In genomic region chr11:77769496-77769895, GRCm38 (mm10) we compare ENCODE assay signal across 40 mouse cellular contexts. TPM values are rescaled to one million over a fixed set of nuclear protein-coding genes. Genes with fewer than 3 reads are reported as not detected.
DNase-seq lines count a peak whose midpoint lies in the region; ATAC-seq and TF ChIP-seq lines count a peak whose summit lies in the region.
"Had no signal": no experiment of that assay in that cellular context is flagged by ENCODE, and none has a peak within 500 bp of the region (broad histone marks: within the 10 kb centered on the region; RNA-seq: fewer than 3 reads in every experiment).

No protein-coding gene starts in this region.

- H3K4me2 ChIP-seq in heart, embryonic 13.5 days = no peak overlapping the region
- no peak overlapping the region for H3K4me2 ChIP-seq in liver, embryonic 12.5 days
- no peak overlapping the region for H3K4me2 ChIP-seq in liver, postnatal 0 days (ENCODE audit: low read depth, low read length)
- H3K4me2 ChIP-seq in forebrain, postnatal 0 days (ENCODE audit: low read depth) = no peak overlapping the region
- H3K4me2 ChIP-seq: embryonic facial prominence, embryonic 15.5 days; forebrain, embryonic 13.5 days; heart, embryonic 11.5 days; hindbrain, embryonic 14.5 days; kidney, embryonic 15.5 days; midbrain, embryonic 12.5 days; neural tube, embryonic 13.5 days had no signal

- H3K79me2 ChIP-seq in heart, adult 2 months (replicated peaks; ENCODE audit: control insufficient read depth, insufficient read depth, low read length) = peaks cover 6% of the 10 kb centered on the region

- DNase-seq in heart, adult 2 months = no peak
- peak; percentile 14 for DNase-seq in kidney, postnatal 14 days
- DNase-seq in kidney, adult 8-10 months = no peak
- no peak for DNase-seq in liver, postnatal 0 days
- no peak for DNase-seq in forebrain, postnatal 0 days
- no peak for DNase-seq in thymus, postnatal 14 days
- DNase-seq: adrenal gland, adult 8-10 months; cerebellum, adult 8-10 months; cerebellum, postnatal 25 days; gastrocnemius, postnatal 14 days; heart, adult 11 months; heart, postnatal 10 days; layer of hippocampus, adult 9-11 months; lung, adult 18-20 months; lung, postnatal 4 days; retina, postnatal 1 day; right cerebral cortex, postnatal 14 days; thymus, adult 18-20 months; thymus, postnatal 36 days had no signal

- 0 out of 2 replicates have a peak overlapping the region, but pooled peaks have one; percentile 33 for H3K9ac ChIP-seq in heart, embryonic 13.5 days
- H3K9ac ChIP-seq in heart, adult 2 months (ENCODE audit: low read depth, low read length) = no peak overlapping the region
- no peak overlapping the region for H3K9ac ChIP-seq in liver, embryonic 12.5 days
- no peak overlapping the region for H3K9ac ChIP-seq in liver, postnatal 0 days (replicated peaks)
- no peak overlapping the region for H3K9ac ChIP-seq in forebrain, postnatal 0 days
- H3K9ac ChIP-seq: embryonic facial prominence, embryonic 15.5 days; forebrain, embryonic 13.5 days; hindbrain, embryonic 14.5 days; kidney, embryonic 15.5 days; midbrain, embryonic 12.5 days; neural tube, embryonic 13.5 days had no signal

- H3K36me3 ChIP-seq in heart, embryonic 13.5 days = no peaks in the 10 kb centered on the region
- peaks cover 2% of the 10 kb centered on the region; the same call in 1 of the 2 replicates for H3K36me3 ChIP-seq in heart, adult 2 months (ENCODE audit: control insufficient read depth, insufficient read depth, low read length)
- H3K36me3 ChIP-seq in liver, embryonic 12.5 days = peaks cover 7% of the 10 kb centered on the region; the same call in 1 of the 2 replicates
- no peaks in the 10 kb centered on the region for H3K36me3 ChIP-seq in liver, postnatal 0 days (replicated peaks; ENCODE audit: insufficient read depth, low read length)
- H3K36me3 ChIP-seq in forebrain, postnatal 0 days (ENCODE audit: insufficient read depth) = no peaks in the 10 kb centered on the region
- H3K36me3 ChIP-seq: embryonic facial prominence, embryonic 10.5 days; embryonic facial prominence, embryonic 15.5 days; kidney, embryonic 15.5 days; midbrain, embryonic 12.5 days; neural tube, embryonic 13.5 days had no signal

- no peak for TF ChIP-seq EP300 in heart, adult 2 months (IDR thresholded peaks at IDR 0.05; ENCODE audit: insufficient read depth, low read depth, low read length)
- TF ChIP-seq EP300 in liver, postnatal 0 days (IDR thresholded peaks at IDR 0.05; ENCODE audit: low read depth) = no peak

- no peak overlapping the region for H3K4me3 ChIP-seq in heart, embryonic 13.5 days
- no peak overlapping the region for H3K4me3 ChIP-seq in heart, adult 2 months
- H3K4me3 ChIP-seq in liver, embryonic 12.5 days = no peak overlapping the region
- H3K4me3 ChIP-seq in liver, postnatal 0 days (ENCODE audit: low read depth, low read length) = no peak overlapping the region
- no peak overlapping the region for H3K4me3 ChIP-seq in forebrain, postnatal 0 days (ENCODE audit: low read depth, low read length)
- H3K4me3 ChIP-seq: embryonic facial prominence, embryonic 10.5 days; embryonic facial prominence, embryonic 15.5 days; forebrain, embryonic 13.5 days; kidney, embryonic 15.5 days; megakaryocyte, embryonic 14.5 days; midbrain, embryonic 12.5 days; myocyte; neural tube, embryonic 13.5 days had no signal

- H3K9me3 ChIP-seq in heart, embryonic 13.5 days = no peaks in the 10 kb centered on the region
- H3K9me3 ChIP-seq in liver, embryonic 12.5 days (replicated peaks) = no peaks in the 10 kb centered on the region
- H3K9me3 ChIP-seq in liver, postnatal 0 days (ENCODE audit: low read length) = no peaks in the 10 kb centered on the region
- no peaks in the 10 kb centered on the region for H3K9me3 ChIP-seq in forebrain, postnatal 0 days (ENCODE audit: low read length)
- H3K9me3 ChIP-seq: embryonic facial prominence, embryonic 10.5 days; embryonic facial prominence, embryonic 15.5 days; forebrain, embryonic 13.5 days; G1E; kidney, embryonic 15.5 days; megakaryocyte, embryonic 14.5 days; midbrain, embryonic 12.5 days; neural tube, embryonic 13.5 days had no signal

- no peak for ATAC-seq in heart, embryonic 13.5 days (ENCODE audit: extremely low read depth, insufficient number of reproducible peaks, low FRiP score, low TSS enrichment)
- no peak for ATAC-seq in liver, embryonic 12.5 days
- no peak for ATAC-seq in liver, postnatal 0 days
- no peak for ATAC-seq in forebrain, postnatal 0 days
- ATAC-seq: forebrain, embryonic 13.5 days; lung, postnatal 0 days had no signal

- WGBS in heart, embryonic 13.5 days = 75% methylated on average over 4 of the region's 4 CpGs
- WGBS in heart, adult 2 months = 58% methylated on average over 4 of the region's 4 CpGs
- 60% methylated on average over 4 of the region's 4 CpGs for WGBS in liver, embryonic 12.5 days (ENCODE audit: insufficient replicate concordance)
- WGBS in liver, postnatal 0 days (ENCODE audit: insufficient replicate concordance) = 67% methylated on average over 4 of the region's 4 CpGs
- whole genome bisulfite sequencing in forebrain, postnatal 0 days = 65% methylated on average over 4 of the region's 4 CpGs

- no peak for TF ChIP-seq CTCF in heart, adult 2 months (IDR thresholded peaks at IDR 0.05)
- no peak for TF ChIP-seq CTCF in liver, postnatal 0 days (IDR thresholded peaks at IDR 0.05; ENCODE audit: low read depth)
- no peak for TF ChIP-seq CTCF in forebrain, postnatal 0 days (IDR thresholded peaks at IDR 0.05; ENCODE audit: low read depth)

- intact Hi-C loops in heart, adult 2 months (cut with DNase I) = no loop called here

- no peak overlapping the region for H3K27ac ChIP-seq in heart, embryonic 13.5 days (replicated peaks)
- H3K27ac ChIP-seq in heart, adult 2 months = no peak overlapping the region
- peak overlapping the region; percentile 74 for H3K27ac ChIP-seq in liver, embryonic 12.5 days
- peak overlapping the region; percentile 89 for H3K27ac ChIP-seq in liver, postnatal 0 days (ENCODE audit: low read depth)
- H3K27ac ChIP-seq in forebrain, postnatal 0 days (ENCODE audit: low read depth, low read length) = no peak overlapping the region
- H3K27ac ChIP-seq: embryonic facial prominence, embryonic 10.5 days; embryonic facial prominence, embryonic 15.5 days; forebrain, embryonic 13.5 days; hindbrain, embryonic 14.5 days; kidney, embryonic 15.5 days; midbrain, embryonic 12.5 days; neural tube, embryonic 13.5 days had no signal

- no peaks in the 10 kb centered on the region for H3K27me3 ChIP-seq in heart, embryonic 13.5 days (replicated peaks)
- H3K27me3 ChIP-seq in heart, adult 2 months (ENCODE audit: control insufficient read depth, insufficient read depth, low read length) = no peaks in the 10 kb centered on the region
- H3K27me3 ChIP-seq in liver, embryonic 12.5 days (replicated peaks) = no peaks in the 10 kb centered on the region
- H3K27me3 ChIP-seq in liver, postnatal 0 days (ENCODE audit: insufficient read depth, low read length) = no peaks in the 10 kb centered on the region
- no peaks in the 10 kb centered on the region for H3K27me3 ChIP-seq in forebrain, postnatal 0 days (ENCODE audit: insufficient read depth, low read length)
- H3K27me3 ChIP-seq: embryonic facial prominence, embryonic 15.5 days; forebrain, embryonic 13.5 days; kidney, embryonic 15.5 days; megakaryocyte, embryonic 14.5 days; midbrain, embryonic 12.5 days; neural tube, embryonic 13.5 days had no signal

- TF ChIP-seq POLR2A in heart, adult 2 months (IDR thresholded peaks at IDR 0.05; ENCODE audit: insufficient read depth, low read depth, low read length) = no peak

- peaks cover 59% of the 10 kb centered on the region for H3K4me1 ChIP-seq in heart, embryonic 13.5 days
- H3K4me1 ChIP-seq in heart, adult 2 months (ENCODE audit: control insufficient read depth, insufficient read depth, low read length) = peaks cover 12% of the 10 kb centered on the region
- H3K4me1 ChIP-seq in liver, embryonic 12.5 days = peaks cover 96% of the 10 kb centered on the region
- H3K4me1 ChIP-seq in liver, postnatal 0 days (ENCODE audit: insufficient read depth) = peaks cover 56% of the 10 kb centered on the region
- H3K4me1 ChIP-seq in forebrain, postnatal 0 days (ENCODE audit: insufficient read depth) = peaks cover 18% of the 10 kb centered on the region

RNA-seq across cellular contexts. Expression of gene Myo18a, which starts 6.5 kb away (rescaled TPM):
- polyA plus RNA-seq in heart, embryonic 13.5 days (2015; fragmentation: Nextera tagmentation; extraction: Ambion mirVana) = 94.9 and 100.0 TPM in 2 replicates
- total RNA-seq in heart, adult 2 months (2021) = 100 to 1,000 TPM; 240 to 274 TPM
- polyA plus RNA-seq in heart, adult 2 months (2012; rRNA removed) = 98.6 and 107 TPM in 2 replicates
- 28.8 and 30.3 TPM in 2 replicates for polyA plus RNA-seq in liver, embryonic 12.5 days (2016; fragmentation: Nextera tagmentation; extraction: Ambion mirVana)
- 10.4 and 10.5 TPM in 2 replicates for polyA plus RNA-seq in liver, postnatal 0 days (2015; fragmentation: Nextera tagmentation; extraction: Ambion mirVana)
- total RNA-seq in forebrain, postnatal 0 days (2014; rRNA removed) = 67.5 and 85.2 TPM in 2 replicates
- polyA plus RNA-seq in forebrain, postnatal 0 days (2015; fragmentation: Nextera tagmentation; extraction: Ambion mirVana) = 23.9 and 33.8 TPM in 2 replicates

RNA-seq across cellular contexts. Expression of gene Gm10277, which starts 18.1 kb away (rescaled TPM):
- polyA plus RNA-seq in heart, embryonic 13.5 days (2015; fragmentation: Nextera tagmentation; extraction: Ambion mirVana) = 1.1 and 1.3 TPM in 2 replicates
- not detected for total RNA-seq in heart, adult 2 months (2021)
- not detected in 2 replicates for polyA plus RNA-seq in heart, adult 2 months (2012; rRNA removed)
- polyA plus RNA-seq in liver, embryonic 12.5 days (2016; fragmentation: Nextera tagmentation; extraction: Ambion mirVana) = 1.2 and 1.6 TPM in 2 replicates
- 0.12 and 0.31 TPM in 2 replicates for polyA plus RNA-seq in liver, postnatal 0 days (2015; fragmentation: Nextera tagmentation; extraction: Ambion mirVana)
- not detected in 2 replicates for total RNA-seq in forebrain, postnatal 0 days (2014; rRNA removed)
- polyA plus RNA-seq in forebrain, postnatal 0 days (2015; fragmentation: Nextera tagmentation; extraction: Ambion mirVana) = 0.29 TPM in 1 of 2 replicates, not detected in the other
- total RNA-seq: adrenal gland, adult 8-10 months; adrenal gland, postnatal 4 days; gastrocnemius, postnatal 14 days; heart, postnatal 10 days; hematopoietic stem cell, adult 5-6 weeks; left cerebral cortex, postnatal 10 days; midbrain, postnatal 0 days had no signal
- polyA plus RNA-seq: G1E; small intestine, adult 2 months had no signal

RNA-seq across cellular contexts. Expression of gene Cryba1, which starts 44.4 kb away (rescaled TPM):
- polyA plus RNA-seq in heart, embryonic 13.5 days (2015; fragmentation: Nextera tagmentation; extraction: Ambion mirVana) = 0.20 TPM in 1 of 2 replicates, not detected in the other
- not detected for total RNA-seq in heart, adult 2 months (2021)
- polyA plus RNA-seq in heart, adult 2 months (2012; rRNA removed) = not detected in 2 replicates
- polyA plus RNA-seq in liver, embryonic 12.5 days (2016; fragmentation: Nextera tagmentation; extraction: Ambion mirVana) = not detected in 2 replicates
- polyA plus RNA-seq in liver, postnatal 0 days (2015; fragmentation: Nextera tagmentation; extraction: Ambion mirVana) = not detected in 2 replicates
- 0.23 and 0.95 TPM in 2 replicates for total RNA-seq in forebrain, postnatal 0 days (2014; rRNA removed)
- 0.41 and 0.88 TPM in 2 replicates for polyA plus RNA-seq in forebrain, postnatal 0 days (2015; fragmentation: Nextera tagmentation; extraction: Ambion mirVana)
- total RNA-seq: adrenal gland, adult 8-10 months; adrenal gland, postnatal 4 days; gastrocnemius, postnatal 14 days; heart, postnatal 10 days; hematopoietic stem cell, adult 5-6 weeks; left cerebral cortex, postnatal 10 days; midbrain, postnatal 0 days had no signal
- polyA plus RNA-seq: G1E; heart, embryonic 11.5 days; kidney, embryonic 15.5 days; limb, embryonic 11.5 days; lung, postnatal 0 days; myocyte; small intestine, adult 2 months; stomach, embryonic 16.5 days had no signal

Comparison
In these comparisons a context has a peak if more than half of its experiments do, and no peak if none do; other contexts are left out.
1. H3K27ac ChIP-seq: peak in liver, embryonic 12.5 days (single experiment) and liver, postnatal 0 days (single experiment); none in heart, embryonic 13.5 days (single experiment), heart, adult 2 months (single experiment) and forebrain, postnatal 0 days (single experiment).